Mouse (Mus musculus): ENCODE data around the gene Mogat1.
"Not testable (repeated sequence)": the region's sequence is repeated elsewhere in the genome, so short reads cannot be mapped to it uniquely, and the experiment has no call there.

Mogat1 gene

DNA sequence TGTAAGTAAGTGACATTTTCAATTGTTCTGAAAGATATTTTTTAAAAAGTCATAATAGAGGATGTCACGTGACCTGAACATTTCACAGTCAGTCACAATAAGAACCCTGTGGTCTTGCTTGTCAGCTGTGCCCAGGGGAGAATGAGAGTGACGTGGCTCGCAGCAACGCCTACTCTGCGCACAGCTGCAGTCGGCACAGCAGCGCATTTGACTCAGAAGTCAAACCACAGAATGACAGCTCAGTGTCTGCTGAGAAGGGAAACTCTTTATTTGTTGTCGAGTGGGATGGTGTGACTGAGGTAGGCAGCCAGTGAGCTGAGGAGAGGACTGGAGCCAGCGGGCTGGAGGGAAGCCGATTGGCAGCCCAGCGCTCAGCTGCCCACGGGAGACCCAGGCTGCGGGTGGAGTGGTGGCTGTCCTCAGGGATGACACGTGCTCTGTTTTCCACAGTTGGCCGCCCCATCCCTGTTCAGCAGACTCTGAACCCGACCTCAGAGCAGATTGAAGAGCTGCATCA, 26.8 kb downstream of the Mogat1 start:
- peak; percentile 83 for DNase-seq (ENCODE audit: low spot score)

DNA sequence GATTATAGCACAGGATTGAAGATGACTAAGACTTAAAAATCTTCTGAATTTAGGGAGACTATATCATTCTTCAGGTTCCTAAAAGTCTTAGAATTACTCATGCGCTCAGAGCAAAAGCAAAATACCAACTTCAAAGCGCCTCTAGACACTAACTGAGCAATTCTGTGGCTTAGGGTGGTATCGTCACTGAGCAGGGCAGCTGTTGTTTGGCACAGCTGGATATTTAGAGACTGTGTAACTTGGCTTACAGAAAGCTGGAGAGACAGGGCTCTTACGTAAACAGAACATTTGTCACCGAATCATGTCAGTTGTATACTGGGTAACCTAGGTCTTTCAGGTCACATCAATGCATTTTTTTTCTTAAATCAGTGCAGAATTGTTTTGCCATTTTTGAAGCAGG, 27.6 kb downstream of the Mogat1 start:
- no peak for DNase-seq (ENCODE audit: low spot score)

DNA sequence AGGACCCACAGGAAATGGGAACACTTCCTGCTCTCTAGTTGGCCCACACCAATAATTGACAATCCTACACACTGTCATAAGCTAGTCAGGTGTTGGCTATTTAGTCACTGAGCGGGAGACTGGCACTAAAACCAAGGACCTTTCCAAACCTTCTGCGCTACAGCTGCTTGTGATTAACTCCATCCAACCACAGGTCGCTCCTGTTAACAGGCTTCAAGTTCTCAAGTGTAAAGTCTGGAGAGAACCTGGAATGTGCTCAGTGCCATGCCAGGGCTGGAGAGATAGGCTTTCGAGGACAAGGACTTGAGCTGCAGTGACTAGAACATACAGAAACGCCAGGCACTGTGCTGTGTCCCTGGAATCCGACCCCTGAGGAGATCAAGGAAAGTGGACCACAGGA, 28.4 kb downstream of the Mogat1 start:
- DNase-seq (ENCODE audit: low spot score) = no peak

DNA sequence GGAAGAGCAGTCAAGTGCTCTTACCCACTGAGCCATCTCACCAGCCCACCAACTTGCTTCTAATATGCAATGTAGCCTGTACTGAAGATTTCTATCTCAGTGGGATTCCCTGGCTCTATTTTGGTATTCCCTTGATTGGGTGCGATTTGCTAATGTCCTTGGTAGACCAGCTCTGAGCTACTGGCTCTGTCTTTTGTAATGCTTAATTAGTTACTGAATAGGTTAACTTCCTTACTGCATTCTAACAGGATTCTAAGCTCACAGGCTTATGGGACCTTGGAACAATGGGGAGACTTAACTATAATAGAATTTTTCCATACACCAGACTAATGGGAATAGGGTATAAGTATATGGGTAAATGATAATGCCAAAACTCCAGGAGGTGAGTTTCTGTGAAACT, 32.8 kb downstream of the Mogat1 start:
- DNase-seq (ENCODE audit: low spot score) = not testable (repeated sequence)

DNA sequence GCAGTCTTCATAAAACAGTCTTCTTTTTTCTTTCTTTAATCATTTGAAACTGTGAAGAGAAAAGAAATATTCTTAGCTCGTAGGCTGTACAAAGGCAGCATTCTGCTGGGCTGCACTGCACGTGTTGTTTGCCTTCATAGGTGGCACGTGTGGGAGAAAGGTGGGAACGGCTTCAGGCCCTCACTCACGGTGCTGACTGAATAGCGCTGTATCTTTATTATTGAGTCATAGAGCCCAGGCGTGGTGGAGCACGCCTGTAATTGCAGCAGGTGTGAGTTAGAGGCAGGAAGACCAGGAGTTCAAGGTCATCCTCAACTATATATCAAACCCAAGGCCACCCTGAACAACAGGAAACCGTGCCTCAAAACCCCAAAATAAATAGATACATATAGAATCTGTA, 35.5 kb downstream of the Mogat1 start:
- DNase-seq (ENCODE audit: low spot score) = no peak

DNA sequence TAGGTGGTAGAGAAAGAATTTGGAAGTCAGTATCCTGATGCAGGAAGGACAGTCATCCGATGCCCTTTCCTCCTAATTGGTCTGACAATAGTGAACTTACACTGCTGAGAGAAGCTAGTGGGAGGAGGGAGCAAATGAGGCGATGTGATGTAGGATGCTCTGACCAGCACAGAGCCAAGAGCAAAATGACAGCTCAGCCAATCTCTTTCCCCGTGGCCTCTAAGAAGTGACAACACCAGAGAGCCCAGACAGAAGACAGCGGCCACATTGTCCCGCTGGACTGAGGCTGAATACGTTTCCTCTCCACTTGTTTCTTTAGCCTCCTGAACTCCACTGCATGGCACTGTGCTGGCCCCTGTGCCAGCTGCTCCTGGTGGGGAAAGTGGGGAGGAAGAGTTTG, 38.2 kb downstream of the Mogat1 start:
- no peak for DNase-seq (ENCODE audit: low spot score)

DNA sequence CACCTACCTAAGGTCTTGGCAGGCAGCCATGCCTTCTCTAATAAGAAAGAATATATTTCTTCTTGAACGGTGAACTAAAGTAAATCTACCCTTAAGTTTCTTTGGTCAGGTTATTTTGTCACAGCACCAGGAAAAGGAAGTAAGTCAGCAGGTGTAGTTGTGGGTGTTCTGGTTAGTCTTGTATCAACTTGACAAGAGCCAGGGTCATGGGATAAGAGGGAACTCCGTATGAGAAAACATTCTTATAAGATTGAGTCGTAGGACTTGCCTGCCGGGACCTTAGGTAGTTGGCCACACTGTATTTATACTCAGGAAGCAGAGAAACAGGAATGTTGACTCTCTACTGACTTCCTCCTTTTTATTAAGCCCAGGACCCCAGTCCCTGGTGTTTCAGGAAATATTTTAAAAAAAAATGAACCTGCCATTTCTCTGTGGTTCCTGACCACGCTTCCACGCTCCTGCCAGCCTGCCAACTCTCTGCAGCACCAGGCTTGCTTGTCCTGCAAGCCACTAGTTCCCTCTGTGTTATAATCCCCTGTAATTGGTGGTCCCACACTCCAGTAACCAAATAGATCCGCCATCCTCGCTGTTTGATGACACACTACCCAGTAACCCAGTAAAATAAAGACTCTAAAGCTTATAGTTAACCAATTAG, 43.3 kb downstream of the Mogat1 start:
- DNase-seq (ENCODE audit: low spot score) = no peak

DNA sequence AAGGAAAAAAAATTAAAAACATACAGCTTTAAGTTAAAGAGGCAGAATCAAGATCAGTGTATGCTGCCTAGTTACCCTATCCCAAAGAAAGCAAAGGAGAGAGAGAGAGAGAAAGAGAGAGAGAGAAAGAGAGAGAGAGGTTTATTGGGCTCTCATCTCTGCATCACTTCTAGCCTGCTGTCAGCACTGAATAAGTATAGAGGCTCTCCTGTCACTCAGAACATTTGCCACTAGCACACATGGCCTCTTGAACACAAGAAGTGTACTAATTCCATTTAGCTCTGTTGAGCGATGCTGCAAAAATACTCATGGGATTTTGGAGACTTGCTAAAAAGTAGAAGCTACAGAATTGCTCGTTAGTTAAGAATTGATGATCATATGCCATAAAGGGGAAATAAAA, 56.2 kb downstream of the Mogat1 start:
- peak; percentile 24 for DNase-seq (ENCODE audit: low spot score)

DNA sequence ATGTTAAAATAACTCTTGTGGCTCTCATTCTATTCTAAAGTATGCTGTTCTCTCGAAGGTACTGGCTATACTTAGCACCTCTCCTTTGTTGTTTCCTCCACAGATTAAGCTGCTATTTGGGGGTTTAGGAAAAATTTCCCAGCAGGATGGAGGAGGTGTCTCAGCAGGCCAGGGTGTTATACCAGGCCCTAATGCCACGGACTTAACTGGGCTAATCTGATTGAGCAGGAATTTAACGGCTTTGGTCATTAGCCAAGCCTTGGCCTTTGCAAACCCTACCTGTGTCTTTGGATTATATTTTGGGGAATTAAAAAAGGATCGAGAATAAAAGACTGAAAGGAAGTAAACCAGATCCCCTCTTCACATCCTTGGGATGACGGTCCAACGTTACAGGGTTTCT, 56.6 kb downstream of the Mogat1 start:
- no peak for DNase-seq (ENCODE audit: low spot score)

DNA sequence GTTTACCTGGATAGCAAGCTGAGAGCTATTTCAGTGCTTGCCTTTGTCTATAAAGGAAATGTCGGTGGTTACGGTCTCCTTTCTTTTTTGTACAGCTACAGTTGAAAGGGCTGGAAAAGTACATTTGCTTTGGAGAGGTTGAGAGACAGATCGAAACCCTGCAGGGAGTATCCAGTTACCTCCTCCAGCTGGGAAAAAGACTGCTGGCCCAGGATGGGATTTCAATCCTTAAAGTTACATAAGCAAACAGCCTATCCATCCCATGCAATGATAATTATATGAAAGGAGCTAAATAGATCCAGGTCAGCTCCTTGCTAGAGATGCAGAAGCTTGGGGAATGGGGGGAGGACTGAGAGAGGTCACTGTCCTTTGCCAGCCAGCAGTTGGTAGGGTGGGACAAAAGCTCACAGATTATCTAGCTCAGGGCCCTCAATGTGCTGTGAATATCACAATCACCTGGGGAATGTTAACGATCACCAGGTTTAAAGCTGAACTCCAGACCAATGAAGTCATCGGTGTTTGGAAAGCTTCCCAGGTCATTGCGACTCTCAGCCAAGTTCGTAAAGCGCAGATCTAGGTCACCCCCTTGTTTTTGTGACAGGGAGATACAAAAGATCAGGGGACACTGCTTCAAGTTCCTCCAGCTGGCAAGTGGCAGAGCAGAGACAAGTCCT, 57.2 kb downstream of the Mogat1 start:
- peak; percentile 6 for DNase-seq (ENCODE audit: low spot score)

DNA sequence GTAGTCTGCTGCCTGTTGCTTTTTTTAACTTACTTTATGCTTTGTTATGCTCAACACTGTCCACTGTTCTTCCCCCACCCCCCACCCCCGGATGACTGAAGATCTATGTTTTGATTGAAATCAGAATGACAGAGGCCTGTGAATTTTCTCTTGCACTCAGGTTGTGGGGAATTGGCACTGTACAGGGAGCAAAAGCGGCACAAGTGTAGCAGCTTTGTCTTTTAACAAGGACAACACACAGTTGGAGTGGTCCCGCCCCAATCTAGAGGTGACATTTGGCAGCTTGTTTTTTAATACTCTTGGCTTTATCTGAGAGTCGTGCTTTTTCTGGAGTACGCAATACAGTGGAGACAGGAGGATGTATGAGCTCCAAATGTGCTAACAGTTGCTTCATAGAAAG, 58.8 kb downstream of the Mogat1 start:
- DNase-seq (ENCODE audit: low spot score) = no peak

DNA sequence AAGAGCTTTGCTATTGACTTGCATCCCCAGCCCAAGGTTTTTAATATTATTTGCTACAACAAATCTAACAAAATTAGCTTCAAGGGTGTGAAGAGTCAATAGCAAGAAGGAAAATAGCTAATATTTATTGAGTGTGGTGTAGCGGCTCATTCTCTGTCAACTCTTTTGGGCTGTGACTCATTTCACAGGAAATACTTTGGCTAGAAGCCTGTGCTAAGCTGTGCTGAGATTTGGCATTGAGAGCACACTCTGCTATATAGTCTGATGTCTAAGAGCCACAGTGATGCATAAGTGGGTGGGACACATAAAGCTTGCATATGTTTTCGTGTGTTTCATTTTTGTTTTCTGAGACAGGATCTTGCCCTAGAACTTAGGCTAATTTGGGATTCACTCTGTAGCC, 74.3 kb downstream of the Mogat1 start:
- no peak for DNase-seq (ENCODE audit: low spot score)

DNA sequence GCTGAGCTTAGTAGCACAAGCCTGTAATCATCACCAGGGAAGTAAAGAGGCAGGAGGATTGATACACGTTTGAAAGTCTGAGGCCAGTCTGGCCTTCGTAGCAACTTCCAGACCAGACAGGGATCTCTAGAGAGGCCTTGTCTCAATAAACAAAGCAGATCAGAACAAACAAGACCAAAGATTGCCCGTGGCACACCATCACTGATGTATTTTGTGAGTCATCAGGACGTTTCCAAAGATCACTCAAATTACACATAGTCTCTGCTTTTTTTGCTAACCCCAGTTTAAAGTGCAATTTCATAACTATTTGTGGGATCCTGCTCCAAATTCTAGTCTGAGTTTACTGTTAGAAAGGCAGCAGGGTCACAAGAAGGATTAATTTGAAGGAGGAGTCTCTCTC, 76.2 kb downstream of the Mogat1 start:
- DNase-seq (ENCODE audit: low spot score) = no peak

All from MN1 (cell line).